Mouse (Mus musculus) stomach, embryonic 14.5 days (tissue): ENCODE measurements around the gene Rpl38. TPM values are rescaled to one million over a fixed set of nuclear protein-coding genes. Genes with fewer than 3 reads are reported as not detected.
"Not testable (repeated sequence)": the region's sequence is repeated elsewhere in the genome, so short reads cannot be mapped to it uniquely, and the experiment has no call there.

ENCODE experiments used
- ATAC-seq: fragments of 200-750 bp; cut with Nextera tagmentation; 2 replicates; pipeline ENCODE4 v1.8.0; 2017; ENCODE audit warnings: low read depth, moderate TSS enrichment; ENCODE audit not compliant: insufficient number of reproducible peaks, insufficient read depth, low FRiP score
- H3K27ac ChIP-seq: fragments of 300-500 bp; sonication (generic); 2 replicates; pipeline ENCODE4 v1.5.1; 2014; ENCODE audit warnings: mild to moderate bottlenecking, low read length, moderate library complexity, mixed read lengths
- H3K27me3 ChIP-seq: fragments of 300-500 bp; sonication (generic); 2 replicates; pipeline ENCODE4 v1.6.1; 2014; ENCODE audit warnings: low read length, control low read depth, mixed read lengths; ENCODE audit not compliant: control insufficient read depth, insufficient read depth
- H3K36me3 ChIP-seq: fragments of 300-500 bp; sonication (generic); 2 replicates; pipeline ENCODE4 v1.6.1; 2014; ENCODE audit warnings: mild to moderate bottlenecking, control low read depth, low read length, moderate library complexity, mixed read lengths; ENCODE audit not compliant: control insufficient read depth, insufficient read depth
- H3K4me1 ChIP-seq: fragments of 300-500 bp; sonication (generic); 2 replicates; pipeline ENCODE4 v1.6.1; 2014; ENCODE audit warnings: low read length, control low read depth, mixed read lengths; ENCODE audit not compliant: control insufficient read depth, insufficient read depth
- H3K4me2 ChIP-seq: fragments of 300-500 bp; sonication (generic); replicated peaks from 2 replicates; pipeline ENCODE4 v1.6.1; 2014; ENCODE audit warnings: low read depth, low read length, control low read depth
- H3K4me3 ChIP-seq: fragments of 300-500 bp; sonication (generic); 2 replicates; pipeline ENCODE4 v1.5.1; 2014; ENCODE audit warnings: low read depth, low read length, control low read depth
- H3K9ac ChIP-seq: fragments of 300-500 bp; sonication (generic); replicated peaks from 2 replicates; pipeline ENCODE4 v1.6.1; 2014; ENCODE audit warnings: low read depth, mild to moderate bottlenecking, control low read depth, low read length, moderate library complexity, mixed read lengths
- H3K9me3 ChIP-seq: fragments of 300-500 bp; sonication (generic); 2 replicates; pipeline ENCODE4 v1.6.1; 2016; ENCODE audit warnings: low read depth, low read length, control low read depth; ENCODE audit not compliant: control insufficient read depth
- WGBS: fragments of 180-500 bp; shearing (Covaris S2); extraction: QIAGEN DNeasy Blood & Tissue Kit; methylation state at CpG from one replicate; pipeline ENCODE4 v1.1.7; 2014; 5-methylcytosine and 5-hydroxymethylcytosine counted together
- polyA plus RNA-seq: library from polyadenylated mRNA; unstranded; fragments of >200 nt; fragmentation: Nextera tagmentation; extraction: Ambion mirVana; gene quantifications from 2 replicates; pipeline ENCODE4 v1.2.1, GENCODE M21; 2014

Gene Rpl38
- polyA plus RNA-seq, 1 experiment from 2014 or later: 1,057 TPM

DNA sequence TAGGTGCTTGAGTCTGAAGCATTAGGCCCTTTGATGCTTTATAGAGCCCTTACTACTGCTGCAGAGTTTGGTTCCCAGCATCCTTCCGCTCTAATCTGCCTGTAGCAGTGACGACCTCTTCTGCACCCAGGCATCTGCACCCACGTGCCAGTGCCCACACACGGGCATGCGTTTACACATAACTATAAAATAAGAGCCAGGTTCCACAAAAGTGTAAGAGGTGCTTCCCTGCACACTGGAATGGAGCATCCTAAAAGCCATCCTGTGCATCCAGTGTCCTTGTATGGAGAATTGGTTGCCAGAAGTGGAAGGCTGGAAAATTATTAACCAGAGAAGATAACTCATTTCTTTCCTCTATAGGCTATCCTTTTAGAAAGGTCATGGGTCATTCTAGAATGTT lies 2.8 kb downstream of the Rpl38 start:
- H3K27me3 ChIP-seq: no peaks in the 10 kb centered on the region
- no peak overlapping the region for H3K4me3 ChIP-seq
- no peak for ATAC-seq
- no peaks in the 10 kb centered on the region for H3K9me3 ChIP-seq
- H3K4me1 ChIP-seq: peaks cover 14% of the 10 kb centered on the region; the same call in 1 of the 2 replicates
- H3K9ac ChIP-seq: no peak overlapping the region
- no peak overlapping the region for H3K27ac ChIP-seq
- H3K36me3 ChIP-seq: peaks cover 39% of the 10 kb centered on the region
- WGBS: 85% methylated on average over 5 of the region's 5 CpGs
- H3K4me2 ChIP-seq: no peak overlapping the region

- WGBS: 61% methylated on average over 9 of the region's 9 CpGs
- H3K4me3 ChIP-seq: no peak overlapping the region
- ATAC-seq: no peak
- H3K27me3 ChIP-seq: no peaks in the 10 kb centered on the region
- no peak overlapping the region for H3K27ac ChIP-seq
- no peak overlapping the region for H3K4me2 ChIP-seq
- peaks cover 26% of the 10 kb centered on the region; the same call in 1 of the 2 replicates for H3K4me1 ChIP-seq
- H3K9ac ChIP-seq: no peak overlapping the region
- H3K36me3 ChIP-seq: peaks cover 39% of the 10 kb centered on the region
- no peaks in the 10 kb centered on the region for H3K9me3 ChIP-seq
These were observed 4.7 kb downstream of the Rpl38 start for GRCm38 (mm10) chr11:114672794-114673718.

DNA sequence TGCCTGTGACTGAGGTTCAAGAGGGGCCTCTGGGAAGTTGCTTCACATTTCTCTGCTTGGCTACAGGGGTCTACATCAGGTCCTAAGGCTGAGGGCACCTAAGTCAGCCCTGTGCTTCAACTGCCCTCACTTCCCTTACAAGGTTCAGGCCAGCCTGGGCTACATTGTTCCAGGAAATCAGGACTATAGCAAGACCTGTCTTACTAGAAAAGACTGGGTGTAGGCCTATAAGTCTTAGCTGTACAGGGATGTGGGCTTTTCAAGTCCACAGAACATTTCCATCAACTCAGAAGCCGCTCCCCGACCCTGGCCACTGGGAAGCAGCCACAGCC lies 5.4 kb downstream of the Rpl38 start:
- Histone ChIP-seq H3K27me3 (no peaks in the 10 kb centered on the region), H3K27ac (no peak overlapping the region), H3K9ac (no peak overlapping the region), H3K4me1 (peaks cover 26% of the 10 kb centered on the region; the same call in 1 of the 2 replicates), H3K9me3 (no peaks in the 10 kb centered on the region), H3K4me3 (no peak overlapping the region), H3K36me3 (peaks cover 39% of the 10 kb centered on the region), H3K4me2 (no peak overlapping the region)
- 97% methylated on average over 2 of the region's 2 CpGs for WGBS
- ATAC-seq: no peak

GRCm38 (mm10) chr11:114674180-114674579 lies 5.9 kb downstream of the Rpl38 start:
- WGBS: 59% methylated on average over 8 of the region's 8 CpGs
- no peak for ATAC-seq
- H3K4me3 ChIP-seq: no peak overlapping the region

DNA sequence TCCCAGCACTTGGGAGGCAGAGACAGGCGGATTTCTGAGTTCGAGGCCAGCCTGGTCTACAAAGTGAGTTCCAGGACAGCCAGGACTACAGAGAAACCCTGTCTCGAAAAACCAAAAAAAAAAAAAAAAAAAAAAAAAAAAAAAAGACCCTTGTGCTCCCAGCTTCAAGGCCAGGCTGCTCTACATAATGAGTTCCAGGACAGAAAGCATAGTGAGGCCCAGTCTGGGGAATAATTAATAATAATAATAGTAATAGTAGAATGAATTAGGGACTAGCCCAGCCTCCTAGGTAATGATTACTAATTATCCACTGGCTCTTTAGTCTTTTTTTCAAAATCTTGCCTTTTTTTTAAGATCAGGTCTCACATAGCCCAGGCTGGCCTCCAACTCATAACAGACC lies 6.5 kb downstream of the Rpl38 start:
- 80% methylated on average over 1 of the region's 3 CpGs for WGBS
- Histone ChIP-seq H3K4me3 (peak overlapping the region; percentile 51), H3K36me3 (peaks cover 39% of the 10 kb centered on the region), H3K4me2 (peak overlapping the region; percentile 96; the same call in 1 of the 2 replicates), H3K4me1 (peaks cover 31% of the 10 kb centered on the region; the same call in 1 of the 2 replicates)
- H3K27me3 ChIP-seq, ATAC-seq, H3K27ac ChIP-seq, H3K9ac ChIP-seq, H3K9me3 ChIP-seq: not testable (repeated sequence)

More at GRCm38 (mm10) chr11:114674180-114674579, 5.9 kb downstream of the Rpl38 start:
- Histone ChIP-seq H3K4me2 (no peak overlapping the region), H3K4me1 (peaks cover 27% of the 10 kb centered on the region; the same call in 1 of the 2 replicates), H3K9me3 (no peaks in the 10 kb centered on the region), H3K36me3 (peaks cover 39% of the 10 kb centered on the region), H3K27ac (no peak overlapping the region), H3K9ac (no peak overlapping the region), H3K27me3 (no peaks in the 10 kb centered on the region)

DNA sequence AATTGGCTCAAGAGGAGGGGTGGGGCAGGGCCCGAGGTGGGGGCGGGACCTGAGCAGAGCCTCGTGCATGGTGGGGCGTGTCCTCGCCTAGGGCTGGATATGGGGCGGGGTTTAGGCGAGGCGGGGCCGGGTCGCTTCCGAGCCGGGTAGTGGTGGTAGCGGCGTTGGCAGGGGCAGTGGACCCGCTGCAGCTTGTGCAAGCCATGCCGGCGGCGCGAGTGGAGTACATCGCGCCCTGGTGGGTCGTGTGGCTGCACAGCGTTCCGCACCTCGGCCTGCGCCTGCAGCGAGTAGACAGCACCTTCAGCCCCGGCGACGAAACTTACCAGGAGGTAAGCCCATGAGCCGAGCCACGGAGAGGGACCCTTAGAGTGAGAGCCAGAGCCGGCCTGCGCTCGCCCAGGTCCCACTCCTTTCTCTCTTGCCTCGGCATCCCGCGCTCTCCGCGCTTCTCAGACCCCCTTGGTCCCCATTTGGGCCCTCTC lies 7.1 kb downstream of the Rpl38 start, which contains the start of gene Ttyh2:
Gene Ttyh2, plus strand, starts transcription at position 91 of the 485 bp plus-strand sequence.
- under 1% methylated on average over 40 of the region's 40 CpGs for WGBS
- Histone ChIP-seq H3K9ac (peak within 1 kb of the TSS; percentile 31), H3K36me3 (peaks cover 36% of the 10 kb centered on the region), H3K4me2 (peak within 1 kb of the TSS; percentile 96), H3K4me3 (peak within 1 kb of the TSS; percentile 51), H3K4me1 (peaks cover 29% of the 10 kb centered on the region; the same call in 1 of the 2 replicates), H3K27me3 (no peaks in the 10 kb centered on the region), H3K27ac (no peak within 1 kb of the TSS), H3K9me3 (no peaks in the 10 kb centered on the region)
- ATAC-seq: peak; percentile 89

DNA sequence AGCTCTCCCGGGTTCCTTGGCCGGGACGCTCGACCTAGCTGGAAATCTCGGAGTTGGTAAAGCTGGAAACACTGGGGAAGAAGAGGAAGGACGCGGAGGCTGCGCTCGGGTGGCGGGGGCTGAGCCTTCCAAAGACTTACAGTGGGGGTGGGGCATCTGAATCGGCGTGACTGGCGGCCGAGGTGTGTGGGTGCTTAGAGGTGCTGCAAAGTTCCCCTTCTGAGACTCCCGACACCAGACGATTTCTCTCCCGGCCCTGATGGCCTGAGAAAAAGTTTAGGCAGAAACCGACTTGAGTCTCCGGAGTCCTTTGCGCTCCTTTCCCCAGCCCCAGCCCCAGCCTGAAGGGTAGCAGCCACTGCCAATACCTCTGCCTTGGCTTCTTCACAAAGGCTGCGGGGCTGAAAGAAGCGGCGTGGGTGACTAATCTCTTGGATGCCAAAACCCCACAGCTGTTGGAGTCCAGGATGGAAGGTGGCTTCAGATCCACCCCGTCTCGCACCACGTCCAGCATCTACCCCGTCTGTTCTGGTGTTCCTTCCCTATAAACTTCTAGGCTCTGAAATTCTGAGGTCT lies 7.6 kb downstream of the Rpl38 start:
- 2% methylated on average over 27 of the region's 27 CpGs for WGBS
- H3K4me2 ChIP-seq: peak overlapping the region; percentile 96
- H3K4me3 ChIP-seq: peak overlapping the region; percentile 51
- H3K9me3 ChIP-seq: no peaks in the 10 kb centered on the region
- ATAC-seq: no peak
- H3K27me3 ChIP-seq: no peaks in the 10 kb centered on the region
- H3K27ac ChIP-seq: no peak overlapping the region
- H3K36me3 ChIP-seq: peaks cover 31% of the 10 kb centered on the region
- peaks cover 30% of the 10 kb centered on the region for H3K4me1 ChIP-seq
- peak overlapping the region; percentile 31 for H3K9ac ChIP-seq

DNA sequence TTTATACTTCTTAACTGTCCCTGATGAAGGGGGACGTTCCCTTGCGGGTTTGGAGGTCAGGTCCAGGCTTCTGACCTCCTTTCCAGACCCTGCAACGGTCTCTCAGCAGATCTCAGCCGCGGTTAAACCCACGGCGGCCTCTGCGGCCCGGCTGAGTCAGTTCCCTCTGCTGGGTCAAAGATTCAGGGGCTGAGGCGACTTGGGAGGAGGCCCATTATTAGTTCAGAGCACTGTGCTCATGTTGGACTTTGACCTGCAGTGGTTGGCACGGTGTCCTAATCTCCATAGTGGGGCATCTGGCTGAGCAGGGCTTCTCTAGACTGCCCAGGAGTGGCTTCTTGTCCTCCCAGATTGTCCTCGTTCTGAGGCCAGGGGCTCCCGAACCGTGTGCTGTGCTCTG lies 8.1 kb downstream of the Rpl38 start:
- WGBS: 14% methylated on average over 14 of the region's 14 CpGs
- no peaks in the 10 kb centered on the region for H3K9me3 ChIP-seq
- H3K4me1 ChIP-seq: peaks cover 31% of the 10 kb centered on the region
- peak overlapping the region; percentile 96 for H3K4me2 ChIP-seq
- peaks cover 26% of the 10 kb centered on the region for H3K36me3 ChIP-seq
- no peak for ATAC-seq
- peak overlapping the region; percentile 51 for H3K4me3 ChIP-seq
- H3K9ac ChIP-seq: peak overlapping the region; percentile 31; the same call in 1 of the 2 replicates
- H3K27ac ChIP-seq: no peak overlapping the region
- no peaks in the 10 kb centered on the region for H3K27me3 ChIP-seq
